Mouse (Mus musculus) heart, embryonic 15.5 days (tissue): ENCODE measurements around the gene Arhgef18. TPM values are rescaled to one million over a fixed set of nuclear protein-coding genes. Genes with fewer than 3 reads are reported as not detected.

Source experiments
- ATAC-seq: fragments of 200-750 bp; cut with Nextera tagmentation; replicated peaks from 2 replicates; pipeline ENCODE4 v1.8.0; 2017; ENCODE audit warnings: low read depth, moderate TSS enrichment; ENCODE audit not compliant: insufficient number of reproducible peaks, insufficient read depth, low FRiP score
- H3K27ac ChIP-seq: fragments of 300-500 bp; sonication (generic); 2 replicates; pipeline ENCODE4 v1.5.1; 2015; ENCODE audit warnings: mild to moderate bottlenecking, inconsistent platforms
- H3K27me3 ChIP-seq: fragments of 300-500 bp; sonication (generic); 2 replicates; pipeline ENCODE4 v1.6.1; 2015; ENCODE audit warnings: inconsistent platforms
- H3K36me3 ChIP-seq: fragments of 300-500 bp; sonication (generic); 2 replicates; pipeline ENCODE4 v1.6.1; 2015; ENCODE audit warnings: mild to moderate bottlenecking, inconsistent platforms
- H3K4me1 ChIP-seq: fragments of 300-500 bp; sonication (generic); replicated peaks from 2 replicates; pipeline ENCODE4 v1.6.1; 2015; ENCODE audit warnings: inconsistent platforms
- H3K4me2 ChIP-seq: fragments of 300-500 bp; sonication (generic); 2 replicates; pipeline ENCODE4 v1.6.1; 2015; ENCODE audit warnings: inconsistent platforms, mild to moderate bottlenecking, moderate library complexity
- H3K4me3 ChIP-seq: fragments of 300-500 bp; sonication (generic); 2 replicates; pipeline ENCODE4 v1.5.1; 2015; ENCODE audit warnings: mild to moderate bottlenecking, inconsistent platforms
- H3K9ac ChIP-seq: fragments of 300-500 bp; sonication (generic); 2 replicates; pipeline ENCODE4 v1.6.1; 2015; ENCODE audit warnings: mild to moderate bottlenecking, inconsistent platforms
- H3K9me3 ChIP-seq: fragments of 300-500 bp; sonication (generic); replicated peaks from 2 replicates; pipeline ENCODE4 v1.6.1; 2016; ENCODE audit warnings: inconsistent platforms
- WGBS: fragments of 180-500 bp; shearing (Covaris S2); methylation state at CpG from one replicate; pipeline ENCODE4 v1.1.7; 2015; ENCODE audit warnings: mixed read lengths; 5-methylcytosine and 5-hydroxymethylcytosine counted together
- polyA plus RNA-seq: library from polyadenylated mRNA; unstranded; fragments of >200 nt; fragmentation: Nextera tagmentation; extraction: Ambion mirVana; gene quantifications from 2 replicates; pipeline ENCODE4 v1.2.1, GENCODE M21; 2015

The Arhgef18 gene
- polyA plus RNA-seq, 1 experiment from 2014 or later: 4.1 TPM

DNA sequence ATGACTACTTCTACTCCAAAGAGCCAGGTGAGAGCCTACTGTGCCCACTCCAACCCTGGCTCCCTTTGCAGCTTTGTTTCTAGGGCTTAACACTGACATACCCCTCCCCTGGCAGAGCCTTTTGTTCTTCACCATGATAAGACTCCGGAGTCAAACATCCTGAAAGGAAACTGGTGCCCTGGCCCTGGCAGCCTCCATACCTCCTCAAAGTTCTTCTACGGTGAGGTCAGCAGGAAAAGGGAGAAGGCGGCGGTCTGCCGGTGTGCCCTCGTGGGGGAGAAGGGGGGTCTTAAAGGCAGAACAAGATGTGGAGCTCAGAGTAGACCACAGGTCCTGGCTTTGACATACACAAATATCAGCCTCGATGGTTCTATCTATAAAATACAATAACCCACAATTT is 90.7 kb downstream of the Arhgef18 start:
- 62% methylated on average over 7 of the region's 7 CpGs for whole genome bisulfite sequencing
- 0 out of 2 replicates have a peak, but pooled peaks cover 2% of the 10 kb centered on the region for H3K4me1 ChIP-seq
- ATAC-seq: no peak
- no peaks in the 10 kb centered on the region for H3K36me3 ChIP-seq
- H3K9ac ChIP-seq: no peak overlapping the region
- H3K27me3 ChIP-seq: no peaks in the 10 kb centered on the region
- H3K9me3 ChIP-seq: no peaks in the 10 kb centered on the region
- H3K4me2 ChIP-seq: no peak overlapping the region
- no peak overlapping the region for H3K4me3 ChIP-seq
- no peak overlapping the region for H3K27ac ChIP-seq

DNA sequence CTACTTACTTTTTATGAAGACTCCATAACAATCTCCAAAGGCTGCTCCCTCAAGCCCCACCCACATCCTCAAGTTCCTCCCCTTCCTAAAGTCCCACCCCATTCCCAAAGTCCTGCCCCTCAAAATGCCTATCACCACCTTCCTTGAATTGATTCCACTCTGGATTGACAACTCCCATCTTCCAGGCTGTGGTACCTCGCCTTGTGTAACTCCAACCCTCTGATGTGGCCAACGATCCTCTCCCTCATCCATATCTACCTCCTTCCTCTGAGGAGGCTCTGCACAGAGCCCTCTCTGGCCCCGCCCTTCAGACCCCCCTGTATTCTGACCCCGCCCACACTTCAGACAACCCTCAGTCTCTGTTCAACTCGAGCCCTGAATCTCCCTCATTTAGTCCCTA is 92.4 kb downstream of the Arhgef18 start:
- no peak; the same call in 1 of the 2 replicates for ATAC-seq
- no peak overlapping the region for H3K27ac ChIP-seq
- no peaks in the 10 kb centered on the region for H3K9me3 ChIP-seq
- 0 out of 2 replicates have a peak, but pooled peaks cover 2% of the 10 kb centered on the region for H3K4me1 ChIP-seq
- WGBS: 27% methylated on average over 5 of the region's 5 CpGs
- no peak overlapping the region for H3K9ac ChIP-seq
- no peaks in the 10 kb centered on the region for H3K36me3 ChIP-seq
- no peak overlapping the region for H3K4me2 ChIP-seq
- H3K27me3 ChIP-seq: no peaks in the 10 kb centered on the region
- H3K4me3 ChIP-seq: no peak overlapping the region

DNA sequence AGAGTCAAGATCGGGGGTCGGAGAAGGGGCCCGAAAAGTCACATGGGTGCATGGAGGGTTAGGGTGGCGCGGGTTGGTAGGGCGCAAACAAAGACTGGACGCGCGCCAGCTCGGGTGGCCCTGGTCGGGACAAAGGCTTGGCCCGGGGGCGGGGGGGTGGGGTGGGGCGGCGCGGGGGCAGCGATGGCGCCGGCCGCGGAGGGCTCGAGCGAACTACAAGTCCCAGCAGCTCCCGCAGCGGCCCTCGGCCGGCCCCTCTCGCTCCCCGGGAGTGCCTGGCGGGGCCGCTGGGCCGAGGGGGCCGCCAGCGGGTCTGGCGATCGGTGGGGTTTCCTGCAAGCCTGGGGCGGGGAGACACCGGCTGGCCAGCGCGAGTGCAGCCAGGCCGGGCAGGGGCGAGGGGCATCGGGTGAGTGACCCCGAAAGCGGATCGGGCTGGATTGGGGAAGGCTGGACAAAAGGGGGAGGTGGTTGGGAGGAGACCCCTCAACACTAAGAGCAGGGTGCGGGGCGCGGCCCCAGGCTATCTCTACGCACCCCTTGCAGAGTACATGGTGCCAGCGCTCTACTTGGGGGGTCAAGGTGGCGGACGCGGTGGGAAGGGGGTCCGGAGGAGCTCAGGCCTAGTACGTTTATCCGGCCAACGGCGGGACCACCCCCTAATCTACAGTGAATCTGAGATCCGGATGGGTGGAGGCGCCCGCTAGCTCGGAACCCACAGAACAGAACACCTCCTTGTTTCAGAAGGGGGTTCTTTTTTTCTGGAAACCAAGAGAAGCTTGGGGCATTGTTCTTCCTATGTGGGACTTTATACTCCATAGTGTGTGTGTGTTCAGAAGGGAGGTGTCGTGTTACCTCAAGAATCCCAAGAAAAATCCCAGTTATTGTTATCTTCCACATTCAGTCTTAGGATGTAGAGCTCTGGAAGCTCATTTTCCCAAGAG is 100.4 kb downstream of the Arhgef18 start, which contains the start of gene Zfp358:
TSS of gene Zfp358 (plus strand) at position 238 of the 944 bp plus-strand sequence.
- no peaks in the 10 kb centered on the region for H3K9me3 ChIP-seq
- H3K36me3 ChIP-seq: peaks cover 21% of the 10 kb centered on the region
- peak within 1 kb of the TSS; percentile 98 for H3K9ac ChIP-seq
- 1% methylated on average over 53 of the region's 64 CpGs for WGBS
- peak within 1 kb of the TSS; percentile 73 for H3K4me2 ChIP-seq
- no peaks in the 10 kb centered on the region for H3K27me3 ChIP-seq
- peak within 1 kb of the TSS; percentile 99 for H3K4me3 ChIP-seq
- peaks cover 9% of the 10 kb centered on the region for H3K4me1 ChIP-seq
- peak; percentile 89 for ATAC-seq
- peak within 1 kb of the TSS; percentile 85 for H3K27ac ChIP-seq

DNA sequence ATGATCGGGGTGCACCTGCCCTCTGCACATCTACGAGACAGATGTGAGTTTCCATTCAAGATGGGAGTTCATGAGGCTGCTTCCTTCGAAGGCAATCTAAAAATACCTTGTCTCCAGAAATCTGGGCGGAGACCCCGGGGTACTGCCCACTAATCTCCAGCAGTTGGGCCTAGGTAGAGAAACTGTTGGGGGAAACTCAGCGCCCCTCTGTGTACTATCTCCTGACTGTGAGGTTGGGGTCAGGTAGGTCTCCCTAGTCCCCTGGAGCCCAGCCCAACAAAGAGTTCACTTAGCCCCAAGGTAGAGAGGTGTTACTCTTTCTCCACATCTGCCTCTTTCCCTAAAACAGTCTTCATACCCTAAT is 101.0 kb downstream of the Arhgef18 start:
- Histone ChIP-seq H3K4me1 (peaks cover 9% of the 10 kb centered on the region), H3K9ac (peak overlapping the region; percentile 98), H3K9me3 (no peaks in the 10 kb centered on the region), H3K4me2 (peak overlapping the region; percentile 73), H3K36me3 (peaks cover 21% of the 10 kb centered on the region), H3K4me3 (peak overlapping the region; percentile 99), H3K27me3 (no peaks in the 10 kb centered on the region), H3K27ac (peak overlapping the region; percentile 85)
- ATAC-seq: no peak
- 20% methylated on average over 6 of the region's 6 CpGs for WGBS

DNA sequence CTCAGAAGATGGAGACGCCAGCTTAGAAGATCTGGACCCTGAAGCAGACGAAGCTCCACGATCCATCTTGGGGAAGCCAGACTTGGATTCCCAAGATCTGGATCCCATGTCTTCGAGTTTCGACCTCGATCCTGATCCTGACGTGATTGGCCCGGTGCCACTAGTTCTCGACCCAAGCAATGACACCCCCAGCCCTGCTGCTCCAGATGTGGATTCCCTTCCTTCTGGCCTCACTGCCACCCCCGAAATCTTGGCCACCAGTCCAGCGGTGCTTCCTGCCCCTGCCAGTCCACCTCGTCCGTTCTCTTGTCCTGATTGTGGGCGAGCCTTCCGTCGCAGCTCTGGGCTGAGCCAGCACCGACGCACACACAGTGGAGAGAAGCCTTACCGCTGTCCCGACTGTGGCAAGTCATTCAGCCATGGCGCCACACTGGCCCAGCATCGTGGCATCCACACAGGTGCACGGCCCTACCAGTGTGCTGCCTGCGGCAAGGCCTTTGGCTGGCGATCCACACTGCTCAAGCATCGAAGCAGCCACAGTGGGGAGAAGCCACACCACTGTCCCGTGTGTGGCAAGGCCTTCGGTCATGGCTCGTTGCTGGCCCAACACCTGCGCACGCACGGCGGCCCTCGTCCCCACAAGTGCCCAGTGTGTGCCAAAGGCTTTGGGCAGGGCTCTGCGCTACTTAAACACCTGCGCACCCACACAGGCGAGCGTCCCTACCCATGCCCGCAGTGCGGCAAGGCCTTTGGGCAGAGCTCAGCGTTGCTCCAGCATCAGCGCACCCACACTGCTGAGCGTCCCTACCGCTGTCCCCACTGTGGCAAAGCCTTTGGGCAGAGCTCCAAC is 103.0 kb downstream of the Arhgef18 start:
- no peak overlapping the region for H3K27ac ChIP-seq
- H3K36me3 ChIP-seq: peaks cover 21% of the 10 kb centered on the region
- H3K4me3 ChIP-seq: no peak overlapping the region
- H3K4me2 ChIP-seq: no peak overlapping the region
- H3K27me3 ChIP-seq: no peaks in the 10 kb centered on the region
- H3K9me3 ChIP-seq: no peaks in the 10 kb centered on the region
- peaks cover 14% of the 10 kb centered on the region for H3K4me1 ChIP-seq
- H3K9ac ChIP-seq: no peak overlapping the region
- WGBS: 94% methylated on average over 44 of the region's 44 CpGs
- no peak for ATAC-seq

- no peak for ATAC-seq
- WGBS: 86% methylated on average over 15 of the region's 15 CpGs
- H3K36me3 ChIP-seq: peaks cover 21% of the 10 kb centered on the region
Observed at GRCm38 (mm10) chr8:3496428-3496748, 103.6 kb downstream of the Arhgef18 start.

GRCm38 (mm10) chr8:3498583-3498982 is 105.8 kb downstream of the Arhgef18 start:
- no peak for ATAC-seq
- H3K27me3 ChIP-seq: no peaks in the 10 kb centered on the region
- 92% methylated on average over 3 of the region's 3 CpGs for WGBS

More at GRCm38 (mm10) chr8:3496428-3496748, 103.6 kb downstream of the Arhgef18 start:
- Histone ChIP-seq H3K4me1 (peaks cover 20% of the 10 kb centered on the region), H3K9me3 (no peaks in the 10 kb centered on the region), H3K9ac (no peak overlapping the region), H3K27me3 (no peaks in the 10 kb centered on the region), H3K4me2 (no peak overlapping the region), H3K27ac (no peak overlapping the region), H3K4me3 (no peak overlapping the region)

DNA sequence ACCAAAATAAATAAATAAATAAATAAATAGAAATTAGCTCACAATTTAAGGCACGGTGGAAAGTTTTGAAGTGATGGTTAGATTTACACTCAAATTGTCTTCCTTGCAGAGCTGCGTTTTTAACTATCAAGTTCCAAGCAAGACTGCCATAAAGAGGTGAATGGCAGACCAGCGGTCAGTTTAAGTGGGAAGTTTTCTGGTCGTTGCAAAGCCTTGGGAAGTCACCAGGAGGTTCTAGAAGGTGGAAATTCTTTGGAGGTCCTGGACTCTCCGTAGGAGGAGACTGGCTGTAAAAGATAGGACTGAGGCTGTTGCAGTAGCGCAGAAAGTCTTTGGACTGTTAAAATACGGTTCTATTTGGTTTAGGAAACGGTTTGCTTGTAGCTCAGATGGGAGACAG is 106.9 kb downstream of the Arhgef18 start:
- H3K4me2 ChIP-seq: peak overlapping the region; percentile 84
- H3K27ac ChIP-seq: peak overlapping the region; percentile 92
- peak overlapping the region; percentile 84 for H3K4me3 ChIP-seq
- H3K9ac ChIP-seq: peak overlapping the region; percentile 91
- H3K4me1 ChIP-seq: peaks cover 12% of the 10 kb centered on the region
- H3K9me3 ChIP-seq: no peaks in the 10 kb centered on the region
- WGBS: 5% methylated on average over 8 of the region's 8 CpGs
- peaks cover 21% of the 10 kb centered on the region for H3K36me3 ChIP-seq
- H3K27me3 ChIP-seq: no peaks in the 10 kb centered on the region
- peak; percentile 23 for ATAC-seq

More at GRCm38 (mm10) chr8:3498583-3498982, 105.8 kb downstream of the Arhgef18 start:
- no peaks in the 10 kb centered on the region for H3K9me3 ChIP-seq
- H3K4me2 ChIP-seq: no peak overlapping the region
- peaks cover 21% of the 10 kb centered on the region for H3K36me3 ChIP-seq
- no peak overlapping the region for H3K4me3 ChIP-seq
- peaks cover 21% of the 10 kb centered on the region for H3K4me1 ChIP-seq
- no peak overlapping the region for H3K9ac ChIP-seq
- no peak overlapping the region for H3K27ac ChIP-seq

DNA sequence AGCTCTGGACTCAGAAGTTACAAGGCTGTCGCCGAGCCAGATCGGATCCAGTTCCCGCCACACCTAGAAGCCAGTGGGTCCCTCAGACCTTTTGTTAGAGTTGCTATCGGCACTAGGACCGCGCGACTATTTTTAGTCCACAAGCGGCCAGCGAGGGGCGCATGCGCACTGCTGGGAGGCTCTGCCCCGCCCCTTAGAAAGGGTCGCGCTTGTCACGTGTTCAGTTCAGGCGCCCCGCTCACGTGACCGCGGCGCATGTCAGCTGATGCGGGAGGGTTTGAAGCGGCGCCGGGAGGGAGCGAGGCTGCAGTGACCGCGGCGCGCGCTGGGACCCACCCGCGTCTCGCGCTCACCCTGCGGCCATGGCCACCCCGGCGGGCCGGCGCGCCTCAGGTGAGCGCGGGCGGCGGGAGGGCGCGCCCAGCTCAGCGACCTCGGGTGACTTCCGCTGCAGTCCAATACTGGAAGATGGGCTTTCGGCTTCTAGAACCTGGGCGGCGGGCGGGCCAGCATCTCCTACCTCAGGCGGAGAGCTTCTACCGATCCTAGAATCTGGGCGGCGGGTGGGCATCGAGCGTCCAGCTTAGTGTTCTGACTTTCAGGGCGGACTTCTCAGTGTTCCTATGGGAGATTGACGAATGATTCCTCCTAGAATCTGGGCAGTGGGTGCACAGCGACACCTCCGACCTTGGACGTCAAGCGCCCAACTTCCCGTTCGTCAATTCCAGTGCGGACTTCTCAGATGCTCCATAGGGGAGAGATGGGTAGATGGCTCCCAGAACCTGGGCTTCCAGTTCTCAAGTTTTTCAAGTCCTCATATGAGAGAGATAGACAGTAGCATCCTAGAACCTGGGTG is 107.7 kb downstream of the Arhgef18 start, which contains the start of gene Mcoln1:
TSS of gene Mcoln1 (plus strand) at position 223 of the 856 bp plus-strand sequence.
- no peaks in the 10 kb centered on the region for H3K9me3 ChIP-seq
- H3K4me1 ChIP-seq: peaks cover 12% of the 10 kb centered on the region
- H3K36me3 ChIP-seq: peaks cover 18% of the 10 kb centered on the region
- under 1% methylated on average over 69 of the region's 70 CpGs for WGBS
- peak within 1 kb of the TSS; percentile 92 for H3K27ac ChIP-seq
- peak within 1 kb of the TSS; percentile 84 for H3K4me3 ChIP-seq
- ATAC-seq: peak; percentile 89
- peak within 1 kb of the TSS; percentile 91 for H3K9ac ChIP-seq
- peak within 1 kb of the TSS; percentile 84 for H3K4me2 ChIP-seq
- no peaks in the 10 kb centered on the region for H3K27me3 ChIP-seq

- no peak for ATAC-seq
- Histone ChIP-seq H3K4me2 (no peak overlapping the region), H3K36me3 (peaks cover 18% of the 10 kb centered on the region), H3K27me3 (no peaks in the 10 kb centered on the region), H3K27ac (no peak overlapping the region), H3K4me1 (peaks cover 12% of the 10 kb centered on the region), H3K9ac (no peak overlapping the region), H3K4me3 (no peak overlapping the region), H3K9me3 (no peaks in the 10 kb centered on the region)
- 72% methylated on average over 4 of the region's 4 CpGs for WGBS
Observed at GRCm38 (mm10) chr8:3502217-3502616, 109.4 kb downstream of the Arhgef18 start.
